Mouse (Mus musculus) midbrain, embryonic 15.5 days (tissue): ENCODE data around the gene Wdr4. TPM values are rescaled to one million over a fixed set of nuclear protein-coding genes. Genes with fewer than 3 reads are reported as not detected.

Experiments
- ATAC-seq: fragments of 200-750 bp; cut with Nextera tagmentation; replicated peaks from 2 replicates; pipeline ENCODE4 v1.8.0; 2017; ENCODE audit warnings: moderate TSS enrichment
- H3K27ac ChIP-seq: fragments of 300-500 bp; sonication (generic); 2 replicates; pipeline ENCODE4 v1.5.1; 2015; ENCODE audit warnings: mild to moderate bottlenecking, inconsistent platforms
- H3K27me3 ChIP-seq: fragments of 300-500 bp; sonication (generic); replicated peaks from 2 replicates; pipeline ENCODE4 v1.6.1; 2015; ENCODE audit warnings: inconsistent platforms
- H3K36me3 ChIP-seq: fragments of 300-500 bp; sonication (generic); replicated peaks from 2 replicates; pipeline ENCODE4 v1.6.1; 2015; ENCODE audit warnings: inconsistent platforms
- H3K4me1 ChIP-seq: fragments of 300-500 bp; sonication (generic); 2 replicates; pipeline ENCODE4 v1.6.1; 2015; ENCODE audit warnings: inconsistent platforms
- H3K4me2 ChIP-seq: fragments of 300-500 bp; sonication (generic); 2 replicates; pipeline ENCODE4 v1.6.1; 2015; ENCODE audit warnings: inconsistent platforms, mild to moderate bottlenecking, moderate library complexity
- H3K4me3 ChIP-seq: fragments of 300-500 bp; sonication (generic); 2 replicates; pipeline ENCODE4 v1.5.1; 2015; ENCODE audit warnings: mild to moderate bottlenecking, inconsistent platforms
- H3K9ac ChIP-seq: fragments of 300-500 bp; sonication (generic); 2 replicates; pipeline ENCODE4 v1.6.1; 2015; ENCODE audit warnings: mild to moderate bottlenecking, inconsistent platforms
- H3K9me3 ChIP-seq: fragments of 300-500 bp; sonication (generic); 2 replicates; pipeline ENCODE4 v1.6.1; 2016; ENCODE audit warnings: inconsistent platforms
- WGBS: fragments of 180-500 bp; shearing (Covaris S2); methylation state at CpG from one replicate; pipeline ENCODE4 v1.1.7; 2015; ENCODE audit warnings: mixed read lengths; 5-methylcytosine and 5-hydroxymethylcytosine counted together
- polyA plus RNA-seq: library from polyadenylated mRNA; unstranded; fragments of >200 nt; fragmentation: Nextera tagmentation; extraction: Ambion mirVana; gene quantifications from 2 replicates; pipeline ENCODE4 v1.2.1, GENCODE M21; 2015

Wdr4 gene
- polyA plus RNA-seq, result 42.2 and 45.3 TPM in 2 replicates

- H3K9me3 ChIP-seq, result no peaks in the 10 kb centered on the region
- peaks cover 38% of the 10 kb centered on the region for H3K4me1 ChIP-seq
- no peaks in the 10 kb centered on the region for H3K27me3 ChIP-seq
- peak within 1 kb of the TSS; percentile 51 for H3K4me3 ChIP-seq
- peak within 1 kb of the TSS; percentile 49 for H3K4me2 ChIP-seq
- peak; percentile 95 for ATAC-seq
- peaks cover 3% of the 10 kb centered on the region; the same call in 1 of the 2 replicates for H3K36me3 ChIP-seq
- H3K9ac ChIP-seq, result peak within 1 kb of the TSS; percentile 47
- peak within 1 kb of the TSS; percentile 75 for H3K27ac ChIP-seq
- WGBS, result under 1% methylated on average over 45 of the region's 45 CpGs
These were observed at the start of gene Wdr4, which contains the start of gene Ndufv3 for GRCm38 (mm10) chr17:31519946-31520838. TSS of gene Wdr4 (minus strand) at chr17:31519980. TSS of gene Ndufv3 (plus strand) at chr17:31520115.

- peak overlapping the region; percentile 85 for H3K9ac ChIP-seq
- H3K4me1 ChIP-seq, result peaks cover 48% of the 10 kb centered on the region
- no peaks in the 10 kb centered on the region for H3K36me3 ChIP-seq
- no peak for ATAC-seq
- no peaks in the 10 kb centered on the region for H3K27me3 ChIP-seq
- H3K4me3 ChIP-seq, result peak overlapping the region; percentile 78
- H3K27ac ChIP-seq, result peak overlapping the region; percentile 98
- WGBS, result 42% methylated on average over 6 of the region's 6 CpGs
- H3K4me2 ChIP-seq, result peak overlapping the region; percentile 72
- H3K9me3 ChIP-seq, result no peaks in the 10 kb centered on the region
These were observed 46.5 kb upstream of the Wdr4 start for GRCm38 (mm10) chr17:31566276-31566675.

GRCm38 (mm10) chr17:31565141-31566056 is 45.6 kb upstream of the Wdr4 start:
- Histone ChIP-seq H3K4me1 (peaks cover 46% of the 10 kb centered on the region), H3K9me3 (no peaks in the 10 kb centered on the region), H3K27ac (peak overlapping the region; percentile 98), H3K4me3 (peak overlapping the region; percentile 78), H3K36me3 (no peaks in the 10 kb centered on the region), H3K9ac (peak overlapping the region; percentile 85), H3K4me2 (peak overlapping the region; percentile 72), H3K27me3 (no peaks in the 10 kb centered on the region)
- peak; percentile 59 for ATAC-seq
- under 1% methylated on average over 65 of the region's 88 CpGs for WGBS

GRCm38 (mm10) chr17:31564858-31565140 is 45.0 kb upstream of the Wdr4 start:
- H3K27ac ChIP-seq, result peak overlapping the region; percentile 98
- no peaks in the 10 kb centered on the region for H3K36me3 ChIP-seq
- WGBS, result 0% methylated on average over 12 of the region's 44 CpGs
- peaks cover 46% of the 10 kb centered on the region for H3K4me1 ChIP-seq
- H3K27me3 ChIP-seq, result no peaks in the 10 kb centered on the region
- peak overlapping the region; percentile 72 for H3K4me2 ChIP-seq
- H3K9ac ChIP-seq, result peak overlapping the region; percentile 85
- H3K4me3 ChIP-seq, result peak overlapping the region; percentile 78
- no peak for ATAC-seq
- no peaks in the 10 kb centered on the region for H3K9me3 ChIP-seq

GRCm38 (mm10) chr17:31564015-31564857 is 44.5 kb upstream of the Wdr4 start, which contains the start of gene Pknox1:
TSS of gene Pknox1 (plus strand) at chr17:31564734.
- under 1% methylated on average over 43 of the region's 72 CpGs for WGBS
- Histone ChIP-seq H3K36me3 (no peaks in the 10 kb centered on the region), H3K27me3 (no peaks in the 10 kb centered on the region), H3K27ac (peak within 1 kb of the TSS; percentile 98), H3K4me2 (peak within 1 kb of the TSS; percentile 72), H3K4me3 (peak within 1 kb of the TSS; percentile 78), H3K4me1 (peaks cover 41% of the 10 kb centered on the region), H3K9me3 (no peaks in the 10 kb centered on the region), H3K9ac (peak within 1 kb of the TSS; percentile 85)
- ATAC-seq, result peak; percentile 97

- Histone ChIP-seq H3K4me2 (peak overlapping the region; percentile 54), H3K27me3 (no peaks in the 10 kb centered on the region), H3K9ac (peak overlapping the region; percentile 47), H3K27ac (peak overlapping the region; percentile 93), H3K4me3 (peak overlapping the region; percentile 78), H3K4me1 (peaks cover 35% of the 10 kb centered on the region), H3K36me3 (no peaks in the 10 kb centered on the region), H3K9me3 (no peaks in the 10 kb centered on the region)
- peak; percentile 3 for ATAC-seq
- WGBS, result 15% methylated on average over 12 of the region's 12 CpGs
These were observed 43.8 kb upstream of the Wdr4 start for GRCm38 (mm10) chr17:31563632-31564014.

- Histone ChIP-seq H3K9ac (no peak overlapping the region), H3K4me3 (no peak overlapping the region), H3K27me3 (no peaks in the 10 kb centered on the region), H3K4me2 (no peak overlapping the region), H3K27ac (no peak overlapping the region), H3K4me1 (peaks cover 16% of the 10 kb centered on the region), H3K9me3 (no peaks in the 10 kb centered on the region), H3K36me3 (no peaks in the 10 kb centered on the region)
- 89% methylated on average over 11 of the region's 11 CpGs for WGBS
- ATAC-seq, result no peak
These were observed 39.4 kb upstream of the Wdr4 start for GRCm38 (mm10) chr17:31559021-31559789.

GRCm38 (mm10) chr17:31557947-31558542 is 38.3 kb upstream of the Wdr4 start:
- peak overlapping the region; percentile 40; the same call in 1 of the 2 replicates for H3K27ac ChIP-seq
- H3K4me1 ChIP-seq, result peaks cover 10% of the 10 kb centered on the region; the same call in 1 of the 2 replicates
- WGBS, result 75% methylated on average over 10 of the region's 10 CpGs
- H3K9me3 ChIP-seq, result no peaks in the 10 kb centered on the region
- no peak overlapping the region for H3K9ac ChIP-seq
- H3K27me3 ChIP-seq, result no peaks in the 10 kb centered on the region
- no peak overlapping the region for H3K4me2 ChIP-seq
- no peak; the same call in 1 of the 2 replicates for ATAC-seq
- H3K36me3 ChIP-seq, result no peaks in the 10 kb centered on the region
- H3K4me3 ChIP-seq, result no peak overlapping the region

GRCm38 (mm10) chr17:31557124-31557880 is 37.5 kb upstream of the Wdr4 start:
- peak overlapping the region; percentile 40 for H3K27ac ChIP-seq
- peaks cover 10% of the 10 kb centered on the region; the same call in 1 of the 2 replicates for H3K4me1 ChIP-seq
- WGBS, result 64% methylated on average over 11 of the region's 11 CpGs
- peak; percentile 39; the same call in 1 of the 2 replicates for ATAC-seq
- H3K4me3 ChIP-seq, result no peak overlapping the region
- H3K9me3 ChIP-seq, result no peaks in the 10 kb centered on the region
- no peak overlapping the region for H3K9ac ChIP-seq
- no peak overlapping the region for H3K4me2 ChIP-seq
- H3K27me3 ChIP-seq, result no peaks in the 10 kb centered on the region
- no peaks in the 10 kb centered on the region for H3K36me3 ChIP-seq

- Histone ChIP-seq H3K4me2 (no peak overlapping the region), H3K36me3 (no peaks in the 10 kb centered on the region), H3K27me3 (no peaks in the 10 kb centered on the region), H3K9me3 (no peaks in the 10 kb centered on the region), H3K9ac (no peak overlapping the region), H3K4me3 (no peak overlapping the region), H3K4me1 (peaks cover 10% of the 10 kb centered on the region; the same call in 1 of the 2 replicates), H3K27ac (no peak overlapping the region)
- ATAC-seq, result no peak
- 62% methylated on average over 4 of the region's 4 CpGs for WGBS
These were observed 36.5 kb upstream of the Wdr4 start for GRCm38 (mm10) chr17:31556253-31556652.
